Mouse (Mus musculus) monocyte, adult 2 months (primary cell): ENCODE data around the gene Tbca.

Source experiments
- DNase-seq, 2 experiments: peaks; one replicate each; pipeline ENCODE4 v3.0.0; 2022; ENCODE audit warnings: low spot score in 2 of 2, low read depth in 1 of 2

Gene Tbca

DNA sequence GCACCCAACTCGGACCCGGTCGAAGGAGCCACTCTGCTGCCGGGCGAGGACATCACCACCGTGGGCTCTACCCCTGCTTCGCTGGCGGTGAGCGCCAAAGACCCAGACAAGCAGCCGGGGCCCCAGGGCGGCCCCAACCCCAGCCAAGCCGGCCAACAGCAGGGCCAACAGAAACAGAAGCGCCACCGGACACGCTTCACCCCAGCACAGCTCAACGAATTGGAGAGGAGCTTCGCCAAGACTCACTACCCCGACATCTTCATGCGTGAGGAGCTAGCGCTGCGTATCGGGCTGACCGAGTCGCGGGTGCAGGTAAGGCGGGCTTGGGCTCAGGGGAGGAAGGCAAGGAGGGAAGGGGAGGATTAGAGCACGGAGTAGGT is 88.5 kb downstream of the Tbca start:
- DNase-seq, result no peak

GRCm38 (mm10) chr13:94877991-94878745 is 89.5 kb downstream of the Tbca start:
- no peak for DNase-seq

DNA sequence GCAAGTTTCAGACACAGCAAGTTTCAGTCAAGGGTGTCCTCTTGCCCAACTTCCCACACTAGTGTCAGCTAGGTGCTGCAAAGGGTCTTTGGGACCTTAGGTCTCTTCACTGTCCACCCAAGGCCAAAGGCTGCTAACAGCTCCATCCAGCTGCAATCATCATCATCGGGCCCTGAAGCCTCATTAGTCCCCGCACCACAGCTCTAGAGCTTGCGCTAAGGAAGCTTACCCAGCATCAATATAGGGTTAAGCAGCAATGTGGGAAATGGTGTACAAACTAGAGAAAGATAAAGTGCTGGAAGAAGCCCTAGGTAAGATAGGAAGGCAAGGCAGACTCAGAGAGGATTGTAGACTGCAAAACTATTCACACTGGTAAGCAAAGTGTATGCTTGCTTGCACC is 92.5 kb downstream of the Tbca start:
- DNase-seq, result no peak

DNA sequence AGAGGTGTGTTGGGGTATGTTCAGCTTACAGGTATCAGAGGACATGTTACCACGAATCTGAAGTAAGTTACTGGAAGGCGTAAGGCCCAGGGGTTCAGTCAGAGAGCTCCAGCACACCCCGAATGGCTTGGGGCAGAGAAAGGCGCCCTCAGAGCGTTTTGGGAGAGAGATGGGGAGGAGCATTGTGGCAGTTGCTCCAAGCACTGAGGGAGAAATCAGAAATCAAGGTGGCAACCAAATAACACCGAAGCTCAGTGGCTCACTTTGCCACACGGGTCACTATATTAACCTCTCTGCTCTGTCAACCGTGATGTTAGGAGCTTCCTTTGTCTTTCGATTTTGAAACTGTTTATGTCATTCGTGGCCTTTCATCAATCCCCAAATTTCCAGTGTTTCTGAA is 93.5 kb downstream of the Tbca start:
- DNase-seq, result no peak

GRCm38 (mm10) chr13:94882711-94883145 is 94.0 kb downstream of the Tbca start:
- DNase-seq, result no peak

- no peak for DNase-seq
Observed at GRCm38 (mm10) chr13:94883163-94883965, 94.7 kb downstream of the Tbca start.

- no peak for DNase-seq
Observed at GRCm38 (mm10) chr13:94883966-94884960, 95.6 kb downstream of the Tbca start.

DNA sequence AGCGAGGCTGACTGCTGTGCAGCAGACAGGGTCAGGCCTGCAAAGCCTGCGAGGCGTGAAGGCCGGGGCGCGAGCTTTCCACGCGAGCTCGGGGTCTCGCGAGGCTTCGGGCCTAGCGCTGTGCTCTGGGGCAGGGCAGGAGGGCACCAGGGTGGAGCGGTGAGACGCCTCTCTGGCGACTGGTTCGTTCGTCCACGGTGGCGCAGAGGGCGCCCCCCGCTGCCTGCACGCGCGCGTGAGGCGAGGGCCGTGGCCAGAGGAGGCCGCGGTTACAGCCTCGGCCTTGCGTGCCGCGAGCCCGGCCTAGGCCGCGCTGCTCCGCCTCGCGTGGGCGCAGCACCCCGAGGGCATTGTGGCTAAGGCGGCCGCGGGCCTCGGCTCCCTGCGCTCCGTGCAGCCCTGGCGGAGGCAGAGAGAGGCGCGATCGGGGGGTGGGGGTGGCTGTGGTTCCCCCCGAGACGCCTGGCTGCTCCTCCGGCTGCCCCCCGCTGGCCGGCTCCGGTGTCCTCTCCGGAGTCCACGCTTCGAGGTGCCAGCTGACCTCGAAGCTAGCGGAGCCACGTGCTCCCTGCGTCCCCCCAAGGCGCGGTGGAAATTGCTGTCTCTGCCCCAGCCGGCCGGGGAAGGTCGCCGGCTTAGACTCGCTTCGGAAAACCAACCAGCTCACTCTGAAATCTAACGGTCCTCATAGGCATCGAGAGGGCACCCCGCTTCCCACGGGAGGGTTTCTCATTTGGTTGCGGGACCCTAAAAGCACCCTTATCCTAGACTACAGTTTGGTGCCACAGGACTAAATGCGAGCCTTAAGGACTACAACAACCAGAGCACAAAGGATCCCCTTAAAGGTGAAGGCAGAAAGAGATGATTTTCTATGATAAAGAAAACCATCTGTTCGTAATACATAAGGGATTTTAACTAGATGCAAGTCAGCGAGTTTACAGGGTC is 96.9 kb downstream of the Tbca start:
- DNase-seq, result no peak
